Mouse (Mus musculus) intestine, postnatal 0 days (tissue): ENCODE measurements at regions not wholly inside any gene's neighbourhood (a gene's known extent, or its start where the extent isn't known, plus 50 kb on each side); places are given as distances from the start of the nearest gene placed in this dataset.
A peak's percentile ranks its signal among the peaks of the same experiment; 100 is the strongest.

Source experiments
- ATAC-seq: fragments of 200-750 bp; cut with Nextera tagmentation; 2 replicates; pipeline ENCODE4 v1.8.0; 2017; ENCODE audit warnings: mild to moderate bottlenecking, moderate TSS enrichment, moderate library complexity
- H3K27ac ChIP-seq: fragments of 300-500 bp; sonication (generic); 2 replicates; pipeline ENCODE4 v1.5.1; 2014; ENCODE audit warnings: mild to moderate bottlenecking, low read depth, low read length, moderate library complexity
- H3K27me3 ChIP-seq: fragments of 300-500 bp; sonication (generic); replicated peaks from 2 replicates; pipeline ENCODE4 v1.6.1; 2014; ENCODE audit warnings: low read length, mixed read lengths; ENCODE audit not compliant: control insufficient read depth, insufficient read depth
- H3K36me3 ChIP-seq: fragments of 300-500 bp; sonication (generic); 2 replicates; pipeline ENCODE4 v1.6.1; 2014; ENCODE audit warnings: mild to moderate bottlenecking, moderate library complexity; ENCODE audit not compliant: control insufficient read depth, insufficient read depth
- H3K4me1 ChIP-seq: fragments of 300-500 bp; sonication (generic); replicated peaks from 2 replicates; pipeline ENCODE4 v1.6.1; 2014; ENCODE audit warnings: antibody characterized with exemption, low read length, mixed read lengths; ENCODE audit not compliant: control insufficient read depth, insufficient read depth
- H3K4me2 ChIP-seq: fragments of 300-500 bp; sonication (generic); replicated peaks from 2 replicates; pipeline ENCODE4 v1.6.1; 2014; ENCODE audit warnings: low read depth, mild to moderate bottlenecking, moderate library complexity
- H3K4me3 ChIP-seq: fragments of 300-500 bp; sonication (generic); 2 replicates; pipeline ENCODE4 v1.5.1; 2014; ENCODE audit warnings: low read depth, low read length
- H3K9ac ChIP-seq: fragments of 300-500 bp; sonication (generic); 2 replicates; pipeline ENCODE4 v1.6.1; 2014; ENCODE audit warnings: mild to moderate bottlenecking, low read depth, low read length
- H3K9me3 ChIP-seq: fragments of 300-500 bp; sonication (generic); 2 replicates; pipeline ENCODE4 v1.6.1; 2016; ENCODE audit warnings: mixed run types; ENCODE audit not compliant: control insufficient read depth
- CTCF ChIP-seq: sonication (generic); IDR thresholded peaks from 2 replicates; pipeline ENCODE4 v1.5.1; 2016; ENCODE audit warnings: low read depth, mild to moderate bottlenecking, control low read depth, antibody characterized with exemption, moderate library complexity
- WGBS: fragments of 180-500 bp; shearing (Covaris S2); extraction: QIAGEN DNeasy Blood & Tissue Kit; methylation state at CpG from one replicate; pipeline ENCODE4 v1.1.7; 2014; 5-methylcytosine and 5-hydroxymethylcytosine counted together

GRCm38 (mm10) chr1:97496915-97497314, 165.0 kb downstream of the D1Ertd622e start:
- Histone ChIP-seq H3K4me1 (no peaks in the 10 kb centered on the region), H3K27me3 (no peaks in the 10 kb centered on the region), H3K4me2 (no peak overlapping the region), H3K27ac (no peak overlapping the region), H3K9ac (no peak overlapping the region), H3K4me3 (no peak overlapping the region), H3K36me3 (no peaks in the 10 kb centered on the region), H3K9me3 (no peaks in the 10 kb centered on the region)
- ATAC-seq, result no peak
- 0 out of 2 replicates have a peak, but pooled peaks have one; percentile 10 for TF ChIP-seq CTCF
- 69% methylated on average over 1 of the region's 1 CpGs for WGBS

- no peak for TF ChIP-seq CTCF
- Histone ChIP-seq H3K4me3 (no peak overlapping the region), H3K4me2 (no peak overlapping the region), H3K27me3 (no peaks in the 10 kb centered on the region), H3K4me1 (no peaks in the 10 kb centered on the region), H3K9ac (no peak overlapping the region), H3K27ac (no peak overlapping the region), H3K36me3 (no peaks in the 10 kb centered on the region), H3K9me3 (no peaks in the 10 kb centered on the region)
- ATAC-seq, result no peak
- 50% methylated on average over 2 of the region's 2 CpGs for WGBS
Measured at GRCm38 (mm10) chr1:97479921-97480320, 182.0 kb downstream of the D1Ertd622e start.
